Mouse (Mus musculus) embryo, embryonic 10.5 days (tissue): ENCODE measurements around the gene Rsph1.

ENCODE experiments used
- DNase-seq: peaks from one replicate; pipeline ENCODE4 v3.0.0-alpha.2; 2015; ENCODE audit warnings: low spot score

Rsph1 gene

DNA sequence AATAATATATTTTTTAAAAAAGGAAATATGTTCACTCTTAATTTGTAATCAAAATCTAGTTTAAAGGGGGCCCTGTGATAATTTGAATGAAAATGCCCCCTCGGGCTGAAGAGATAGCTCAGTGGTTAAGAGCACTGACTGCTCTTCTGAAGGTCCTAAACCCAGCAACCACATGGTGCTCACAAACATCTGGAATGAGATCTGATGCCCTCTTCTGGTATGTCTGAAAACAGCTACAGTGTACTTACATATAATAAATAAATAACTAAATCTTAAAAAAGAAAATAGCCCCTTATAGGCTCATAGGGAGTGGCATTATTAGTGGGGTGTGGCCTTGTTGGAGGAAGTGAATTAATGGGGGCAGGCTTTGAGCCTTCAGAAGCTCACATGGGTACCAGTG lies 20.0 kb downstream of the Rsph1 start:
- DNase-seq = no peak

DNA sequence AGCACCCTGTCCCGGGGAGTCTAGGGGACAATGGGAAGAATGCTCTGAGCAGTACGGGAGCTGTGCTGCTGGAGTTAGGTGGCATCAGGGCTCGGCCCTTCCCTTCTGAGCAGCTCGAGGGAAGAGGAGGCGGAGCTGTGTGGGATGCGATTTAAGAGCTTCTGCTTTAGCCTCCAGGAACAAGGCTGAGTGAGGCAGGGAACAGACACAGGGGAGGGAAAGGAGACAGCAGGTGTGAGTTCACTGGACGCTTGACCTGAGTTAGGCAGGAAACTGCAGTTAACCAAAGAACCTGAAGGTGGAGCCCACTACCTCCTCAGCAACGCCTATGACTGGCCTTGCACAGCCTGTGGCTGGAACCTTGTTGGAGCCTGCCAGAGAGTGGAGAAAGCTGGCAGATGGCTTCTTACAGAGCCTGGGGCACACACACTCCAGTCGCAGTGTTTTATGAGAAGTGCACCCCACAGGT lies 22.7 kb downstream of the Rsph1 start:
- DNase-seq = peak; percentile 87

DNA sequence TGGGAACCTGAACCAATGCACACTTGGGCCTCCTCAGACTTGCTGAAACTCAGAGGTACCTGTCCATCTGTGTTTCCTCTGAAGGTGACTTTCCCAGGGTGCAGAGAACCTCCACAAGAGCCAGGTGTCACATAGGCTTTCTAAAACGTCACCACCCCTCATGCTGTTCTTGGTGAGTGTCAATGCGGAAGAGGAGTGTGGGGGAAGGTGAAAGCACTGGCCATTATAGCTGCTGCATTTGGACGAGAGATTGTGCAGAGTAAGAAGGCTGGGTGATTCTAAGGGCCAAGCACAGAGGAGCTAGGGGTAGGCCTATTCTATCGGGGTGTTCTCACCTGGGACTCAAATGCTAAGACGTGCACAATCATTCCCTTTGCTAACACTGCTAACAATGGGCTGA lies 23.2 kb downstream of the Rsph1 start:
- DNase-seq = no peak

DNA sequence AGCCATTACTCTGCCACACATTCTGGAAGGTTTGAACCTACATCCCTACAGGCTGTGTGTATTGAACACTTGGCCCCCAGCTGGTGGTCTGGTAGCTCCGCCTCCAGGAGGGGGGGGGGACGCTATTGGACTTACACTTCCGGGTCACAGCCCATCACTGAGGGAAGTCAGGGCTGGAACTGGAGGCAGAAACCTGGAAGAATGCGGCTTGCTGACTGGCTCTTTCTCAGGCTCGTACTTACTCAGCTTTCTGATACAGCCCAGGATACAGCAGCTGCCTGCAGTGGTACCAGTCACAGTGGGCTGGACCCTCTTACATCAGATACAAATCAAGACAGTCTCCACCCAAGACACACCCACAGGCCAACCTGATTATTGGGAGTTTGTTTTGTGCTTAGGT lies 30.0 kb downstream of the Rsph1 start:
- no peak for DNase-seq

DNA sequence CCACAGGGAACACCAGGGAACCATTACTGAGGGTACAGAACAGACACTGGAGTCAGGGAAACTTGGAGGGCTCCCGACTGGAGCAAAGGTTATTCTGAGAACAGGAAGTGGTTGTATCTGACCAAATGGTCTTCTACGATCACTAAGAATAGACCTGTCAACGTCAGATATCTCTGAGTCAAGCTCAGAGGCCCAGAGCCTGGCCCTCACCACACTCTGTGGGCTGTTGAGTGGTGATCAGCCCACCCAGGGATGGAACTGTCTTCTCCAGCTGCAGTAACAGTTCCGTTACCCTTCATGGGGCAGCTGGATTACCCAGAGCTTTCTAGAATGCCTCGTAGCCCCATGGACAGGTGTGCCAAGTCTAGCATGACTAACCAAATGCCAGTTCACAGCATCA lies 31.9 kb downstream of the Rsph1 start:
- DNase-seq = no peak

DNA sequence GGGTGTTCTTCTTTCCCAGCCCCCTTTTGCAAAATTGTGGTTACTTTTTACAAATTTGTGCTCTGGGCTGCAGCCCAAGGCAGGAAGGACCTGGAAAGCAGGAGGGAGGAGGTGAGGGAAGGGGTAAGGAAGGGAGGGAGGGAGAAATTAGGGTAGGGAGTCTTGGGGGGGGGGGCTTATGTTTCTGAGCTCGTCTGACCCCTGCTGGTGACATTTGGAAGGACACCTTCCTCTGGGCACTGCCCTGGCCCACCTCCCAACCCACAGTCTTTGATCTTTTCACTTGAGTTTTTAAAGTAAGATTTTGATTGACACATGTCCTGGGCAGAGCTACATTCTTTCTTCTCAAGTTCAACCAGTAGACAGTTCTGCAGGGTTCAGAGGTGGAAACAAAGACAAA lies 34.4 kb downstream of the Rsph1 start:
- no peak for DNase-seq

DNA sequence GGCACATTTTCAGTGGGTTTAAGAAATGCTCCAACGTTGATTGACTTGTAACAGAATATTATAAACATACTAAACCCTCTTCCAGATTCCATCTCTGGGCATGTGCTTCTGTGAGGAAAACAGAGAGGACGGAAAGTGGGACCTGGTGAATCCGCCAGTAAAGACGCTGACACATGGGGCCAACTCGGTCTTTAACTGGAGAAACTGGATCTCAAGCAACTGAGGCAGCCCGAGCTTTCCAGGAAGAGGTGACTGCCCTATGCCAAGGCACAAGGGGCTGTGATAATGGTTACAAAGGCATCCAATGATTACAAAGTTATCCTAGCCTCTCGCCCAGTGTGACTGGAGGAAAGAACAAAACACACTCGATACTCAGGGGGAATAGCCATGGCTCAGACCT lies 36.0 kb downstream of the Rsph1 start:
- no peak for DNase-seq

DNA sequence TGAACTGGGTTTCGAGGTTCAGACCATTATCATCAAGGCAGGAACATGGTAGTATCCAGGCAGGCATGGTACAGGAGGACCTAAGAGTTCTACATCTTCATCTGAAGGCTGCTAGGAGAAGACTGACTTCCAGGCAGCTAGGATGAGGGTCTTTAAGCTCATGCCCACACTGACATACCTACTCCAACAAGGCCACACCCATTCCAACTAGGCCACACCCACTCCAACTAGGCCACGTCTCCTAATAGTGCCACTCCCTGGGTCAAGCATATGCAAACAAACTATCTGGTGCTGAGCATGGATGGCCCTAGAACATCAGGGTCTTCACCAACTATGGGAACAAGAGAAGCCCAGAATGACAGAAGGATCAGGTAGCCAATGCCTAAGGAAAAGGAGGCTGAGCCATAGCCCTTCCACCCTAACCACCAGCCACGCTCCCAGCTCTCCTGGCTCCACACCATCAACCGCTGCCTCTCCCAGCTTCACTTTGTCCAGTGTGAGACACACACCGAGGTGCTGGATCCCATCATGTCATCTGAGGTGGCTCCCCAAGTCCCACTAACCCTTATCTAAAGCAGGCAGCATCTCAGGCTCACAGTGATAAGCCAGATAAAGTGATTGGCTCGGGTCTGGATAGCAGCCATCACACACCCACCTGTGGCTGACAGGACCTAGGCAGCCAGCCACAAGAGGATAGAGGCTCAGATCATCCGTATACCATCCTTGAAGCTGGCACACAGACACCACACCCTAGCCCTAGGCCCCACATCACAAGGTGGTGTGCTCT lies 38.8 kb downstream of the Rsph1 start:
- DNase-seq = no peak

DNA sequence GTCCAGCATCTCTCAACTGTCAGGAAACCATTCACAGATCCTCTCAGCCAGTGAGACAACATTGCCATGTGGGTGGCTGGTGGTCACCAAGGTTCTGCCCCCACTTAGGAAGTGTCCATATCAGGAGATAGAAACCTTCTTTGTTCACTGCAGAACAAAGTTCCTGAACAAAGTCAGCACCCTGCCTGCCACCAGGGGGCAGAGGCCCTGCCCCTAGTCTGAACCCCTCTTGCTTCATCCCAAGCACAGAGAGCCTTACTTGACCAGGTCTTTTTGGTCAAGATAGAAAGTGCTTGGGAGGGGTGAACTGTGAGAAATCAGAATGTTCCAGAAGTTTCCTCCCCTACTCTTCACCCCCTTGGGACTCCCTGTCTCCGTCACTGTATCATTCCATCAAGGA lies 41.3 kb downstream of the Rsph1 start:
- DNase-seq = no peak

DNA sequence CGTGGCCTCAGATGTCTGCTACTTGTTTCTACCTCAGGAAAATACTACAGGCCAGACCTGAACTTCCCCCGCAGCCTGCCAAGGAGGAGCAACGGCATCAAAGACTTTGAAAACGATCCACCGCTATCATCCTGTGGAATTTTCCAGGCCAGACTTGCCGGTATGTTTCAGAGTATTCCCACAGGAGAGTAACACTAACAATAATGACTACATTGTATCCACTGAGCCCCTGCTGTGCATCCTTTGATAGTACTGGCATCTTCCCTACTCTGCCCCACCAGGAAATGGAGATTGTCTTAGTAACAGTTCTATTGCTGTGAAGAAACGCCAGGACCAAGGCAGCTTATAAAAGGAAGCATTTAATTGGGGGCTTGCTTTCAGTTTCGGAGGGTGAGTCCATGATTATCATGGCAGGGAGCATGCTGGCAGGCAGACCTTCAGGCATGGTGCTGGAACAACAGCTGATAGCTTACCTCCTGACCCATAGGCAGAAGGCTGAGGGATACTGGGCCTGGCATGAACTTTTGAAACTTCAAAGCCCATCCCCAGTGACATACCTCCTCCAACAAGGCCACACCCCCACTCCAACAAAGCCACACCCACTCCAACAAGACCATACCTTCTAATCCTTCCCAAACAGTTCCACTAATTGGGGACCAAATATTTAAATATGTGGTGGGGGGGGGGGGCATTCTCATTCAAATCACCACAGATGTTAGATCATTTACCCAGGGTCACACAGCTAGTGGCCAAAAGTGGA lies 44.8 kb downstream of the Rsph1 start:
- DNase-seq = no peak

DNA sequence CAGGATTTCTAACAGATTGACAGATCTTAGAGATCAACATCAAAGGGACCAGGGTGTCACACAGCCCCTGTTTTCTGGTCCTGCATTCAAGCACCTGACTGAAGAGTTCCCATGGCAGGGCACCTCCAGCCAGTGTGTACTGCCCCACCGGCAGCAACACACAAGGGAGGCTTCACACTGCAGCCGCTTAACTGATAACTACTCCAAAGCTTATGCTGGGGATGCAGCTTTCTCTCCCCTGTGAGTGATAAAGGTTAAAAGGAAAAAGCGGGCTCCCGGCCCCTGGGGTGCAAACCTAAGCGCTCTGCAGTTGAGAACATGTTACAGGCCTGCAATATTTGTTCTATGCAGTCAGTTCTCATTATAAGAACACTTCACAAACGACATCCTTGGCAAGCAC lies 45.4 kb downstream of the Rsph1 start:
- DNase-seq = no peak

DNA sequence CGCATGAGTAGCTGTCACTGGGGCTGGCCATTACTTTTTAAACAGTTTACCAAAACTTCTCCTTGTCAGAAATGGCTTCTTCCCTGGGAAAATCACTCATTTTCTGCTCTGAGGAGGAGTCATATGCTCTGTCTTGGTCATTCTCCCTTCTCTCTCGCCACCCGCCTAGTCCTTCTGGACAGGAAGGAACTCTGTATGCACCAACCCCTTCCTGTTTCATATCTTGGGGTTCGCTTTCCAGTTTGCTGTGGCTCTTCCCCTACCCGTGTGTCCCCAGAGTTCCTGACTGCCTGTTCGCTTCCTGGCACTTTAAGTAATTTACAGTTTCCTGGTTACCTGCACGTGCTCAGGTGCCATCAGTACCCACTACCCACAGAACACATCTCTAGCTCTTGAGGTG lies 50.3 kb downstream of the Rsph1 start:
- no peak for DNase-seq

DNA sequence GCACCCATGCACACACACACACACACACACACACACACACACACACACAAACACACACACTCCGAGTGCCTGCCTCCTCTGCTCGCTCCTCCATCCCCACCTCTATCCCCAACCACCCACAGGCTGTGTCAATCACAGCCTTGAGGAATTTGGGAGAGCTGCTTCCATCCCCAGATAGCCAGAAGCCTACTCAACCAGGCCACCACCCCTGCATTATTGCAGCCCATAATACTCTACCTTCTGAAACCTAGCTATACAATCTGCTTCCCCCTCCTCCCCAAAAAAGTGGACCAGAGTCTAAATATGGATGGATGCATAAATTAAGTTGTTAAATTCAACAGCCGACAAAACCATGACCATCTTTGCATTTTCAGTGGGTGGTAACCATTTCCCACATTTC lies 50.8 kb downstream of the Rsph1 start:
- DNase-seq = no peak

DNA sequence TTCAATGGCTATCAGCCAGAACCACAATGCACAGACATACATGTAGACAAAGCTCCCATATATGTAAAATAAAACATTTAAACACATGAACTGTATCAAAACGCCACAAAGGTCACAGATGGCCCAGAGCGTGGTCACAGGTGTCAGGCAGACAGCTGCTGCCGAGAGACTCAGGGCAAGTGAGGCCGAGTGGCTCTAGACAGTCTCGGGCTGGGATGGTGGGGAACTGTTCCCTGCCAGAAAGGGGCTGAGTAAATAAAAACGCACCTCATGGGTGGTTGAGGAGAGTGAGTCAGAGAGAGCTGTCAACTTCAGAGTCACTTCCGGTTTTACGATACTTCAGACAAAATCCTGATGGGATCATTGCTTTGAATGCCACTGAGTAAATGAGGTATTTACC lies 52.6 kb downstream of the Rsph1 start:
- DNase-seq = no peak

DNA sequence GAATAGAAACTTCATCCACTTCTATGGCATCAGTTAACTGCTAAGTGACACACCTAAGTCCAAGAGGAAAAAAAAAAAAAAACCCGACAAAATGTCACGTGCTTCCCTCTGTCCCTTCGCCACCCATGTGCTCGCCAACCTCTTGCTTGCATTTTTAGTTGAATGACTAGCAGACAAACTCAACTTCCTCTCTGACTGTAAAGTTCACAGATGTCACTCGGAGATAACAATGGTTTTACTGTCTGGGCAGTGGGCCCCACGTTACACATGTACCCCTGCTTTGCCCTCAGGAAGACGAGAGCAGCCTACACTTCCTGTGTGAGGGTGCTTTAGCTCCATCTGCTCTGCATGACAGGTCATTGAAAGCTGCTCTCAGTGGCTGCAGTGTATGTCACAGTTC lies 53.3 kb downstream of the Rsph1 start:
- peak; percentile 13 for DNase-seq

DNA sequence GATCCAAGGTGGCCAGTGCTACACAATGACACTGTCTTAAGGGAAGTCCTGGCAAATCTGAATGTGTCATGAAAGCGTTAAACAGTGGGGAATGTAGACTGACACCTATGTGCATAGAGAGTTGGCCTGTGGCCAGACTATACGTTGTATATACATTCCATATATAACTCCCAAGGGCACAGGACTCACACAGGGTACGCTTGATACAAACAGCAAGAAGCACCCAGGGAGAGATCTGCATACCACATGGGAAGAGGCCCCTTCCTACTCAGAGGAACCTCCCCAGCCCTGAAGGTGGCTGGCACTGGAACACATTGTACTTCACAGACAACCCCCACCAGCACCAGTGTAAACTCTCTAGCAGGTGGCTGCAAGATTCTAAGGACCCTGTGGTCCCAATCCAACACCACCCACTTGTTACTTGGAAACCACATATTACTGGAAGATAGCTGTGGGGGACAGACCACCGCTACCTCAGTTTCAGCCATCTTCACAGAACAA lies 54.3 kb downstream of the Rsph1 start:
- DNase-seq = no peak

DNA sequence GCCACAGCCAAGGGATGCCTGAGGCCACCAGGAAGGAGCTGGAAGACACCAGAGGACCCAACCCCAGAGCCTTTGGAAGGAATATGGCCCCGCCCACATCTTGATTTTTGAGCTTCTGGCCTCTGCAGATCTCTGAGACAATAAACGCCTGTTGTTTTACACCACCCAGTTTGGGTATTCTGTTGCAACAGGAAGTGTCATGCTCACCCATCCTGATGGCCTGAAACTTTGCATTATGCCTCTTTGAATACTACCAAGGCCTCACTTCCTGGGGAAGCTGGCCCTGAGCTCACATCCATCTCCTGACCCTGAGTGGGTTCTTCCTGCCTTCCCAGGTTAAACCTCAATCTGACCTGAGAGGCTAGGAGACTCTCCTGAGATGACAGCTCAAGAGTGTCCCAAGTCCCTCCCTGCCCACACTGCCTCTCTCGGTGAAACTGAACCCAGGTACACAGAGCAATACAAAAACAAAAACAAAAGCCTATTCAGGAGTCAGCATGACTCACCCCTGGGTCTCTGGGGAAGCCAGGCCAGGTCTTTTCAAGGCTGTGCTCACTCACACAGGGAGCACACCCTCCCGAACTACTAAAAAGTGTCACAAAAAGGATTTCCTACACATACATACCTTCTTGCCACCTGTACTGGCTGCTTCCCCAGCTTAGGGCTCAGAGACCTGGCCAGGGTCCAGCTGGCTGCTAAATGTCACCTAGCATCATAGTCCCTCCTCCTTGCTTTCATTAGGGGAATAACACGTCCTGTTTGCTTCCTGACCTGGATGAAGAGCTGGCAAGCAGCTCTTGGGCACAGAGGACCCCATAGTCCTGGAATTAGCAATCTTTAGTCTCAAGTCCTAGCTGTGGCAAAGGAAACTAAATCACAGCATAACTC lies 60.9 kb downstream of the Rsph1 start:
- no peak for DNase-seq

DNA sequence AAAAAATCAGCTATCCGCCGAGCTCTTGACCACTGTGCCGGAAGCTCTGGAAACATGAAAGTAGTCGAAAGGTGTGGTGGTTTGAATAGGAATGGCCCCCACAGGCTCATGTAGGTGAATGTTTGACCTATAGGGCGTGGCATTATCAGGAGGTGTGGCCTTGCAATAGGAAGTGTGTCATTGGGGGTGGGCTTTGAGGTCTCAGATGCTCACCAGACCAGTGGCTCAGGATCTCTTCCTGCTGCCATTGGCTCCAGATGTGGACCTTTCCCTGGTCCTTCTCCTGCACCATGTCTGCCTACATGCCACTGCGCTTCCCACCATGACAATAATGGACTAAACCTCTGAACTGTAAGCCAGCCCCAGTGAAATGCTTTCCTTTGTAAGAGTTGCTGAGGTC lies 65.3 kb downstream of the Rsph1 start:
- no peak for DNase-seq

DNA sequence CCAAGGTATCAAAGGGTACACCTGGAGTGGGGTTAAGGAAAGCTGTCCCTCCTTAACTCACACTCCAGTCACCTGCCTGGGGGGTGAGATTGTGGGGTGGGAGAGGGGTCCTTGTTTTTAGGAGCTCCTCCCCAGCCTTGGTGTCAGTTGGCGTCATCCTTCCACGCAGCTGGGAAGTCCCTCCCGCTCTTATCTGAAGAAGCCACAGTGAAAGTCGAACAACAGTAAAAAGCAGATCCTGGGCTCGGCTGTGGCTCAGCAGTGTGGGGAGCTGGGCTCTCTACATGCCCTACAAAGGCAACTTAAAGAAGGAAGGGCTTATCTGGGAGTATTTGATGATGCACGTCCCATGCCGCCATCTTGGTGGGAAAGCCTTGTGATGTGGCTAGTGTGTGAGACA lies 66.9 kb downstream of the Rsph1 start:
- DNase-seq = no peak

DNA sequence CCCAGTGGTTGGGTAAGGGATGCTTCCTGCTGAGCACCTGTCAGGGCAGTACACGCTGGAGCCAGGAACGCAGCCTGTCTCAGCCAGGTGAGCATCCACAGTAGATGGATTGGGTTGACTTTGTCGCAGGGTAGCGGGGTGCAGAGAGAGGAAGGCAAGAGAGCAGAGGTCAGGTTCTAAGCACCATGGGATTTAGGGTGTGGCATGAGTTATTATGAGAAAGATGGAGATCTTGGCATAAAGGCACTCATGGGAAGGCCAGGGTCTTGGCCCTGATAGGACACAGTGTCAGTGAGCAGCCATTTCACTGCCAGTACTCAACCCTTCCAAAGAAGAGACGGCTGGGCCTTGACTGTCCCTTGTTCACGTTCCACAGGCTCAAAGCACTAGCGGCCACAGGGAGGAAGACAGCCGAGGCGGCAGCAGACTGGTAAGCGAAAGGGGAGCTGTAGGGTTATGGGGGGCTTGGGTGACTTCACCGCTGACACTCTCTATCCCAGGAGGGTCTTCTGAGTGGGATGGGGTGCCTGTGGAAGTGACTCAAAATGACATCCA lies 67.7 kb downstream of the Rsph1 start:
- DNase-seq = no peak

DNA sequence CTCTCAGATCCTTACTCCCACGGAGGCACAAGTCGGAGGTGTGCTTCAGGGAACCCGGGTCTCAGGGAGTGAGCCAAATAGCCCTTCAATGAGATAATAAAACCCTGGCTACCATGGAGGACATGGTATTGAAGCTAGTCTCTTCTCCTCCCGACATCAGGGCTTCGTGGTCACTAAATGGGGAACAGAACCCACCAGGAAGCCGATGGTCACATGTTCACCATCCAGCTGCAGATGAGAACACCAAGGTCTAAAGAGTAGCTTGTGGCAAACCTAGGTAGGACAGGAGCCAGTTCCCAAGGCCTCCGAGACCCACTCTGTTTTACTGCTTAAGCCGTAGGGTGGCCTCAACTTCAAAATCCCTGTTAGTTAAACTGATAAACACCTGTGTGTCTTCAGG lies 68.5 kb downstream of the Rsph1 start:
- no peak for DNase-seq

DNA sequence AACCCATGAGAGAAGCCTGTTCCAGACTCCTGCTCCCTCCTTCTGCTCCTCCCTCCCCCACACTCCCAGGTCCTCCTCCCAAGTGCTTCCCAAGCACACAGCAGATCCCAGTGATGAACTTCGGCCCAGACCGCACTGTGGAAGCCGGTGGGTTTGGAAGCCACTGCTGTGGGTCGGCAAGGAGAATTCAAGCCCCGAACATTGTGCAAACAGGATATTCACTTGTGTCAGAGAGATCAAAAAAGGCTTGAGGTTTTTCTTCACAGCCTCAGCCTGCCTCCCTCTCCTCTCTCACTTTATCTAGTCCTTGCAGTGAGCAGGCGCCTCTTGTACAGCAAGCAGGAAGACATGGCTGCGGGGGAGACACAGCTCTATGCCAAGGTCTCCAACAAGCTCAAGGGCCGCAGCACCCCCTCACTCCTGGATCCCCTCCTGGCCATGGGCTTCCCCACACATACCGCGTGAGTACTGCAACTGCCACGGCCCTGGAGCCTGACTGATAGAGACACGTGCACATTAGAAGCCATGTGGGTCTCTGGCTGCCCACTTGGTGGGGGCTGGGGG lies 69.3 kb downstream of the Rsph1 start, which contains the start of gene Ubash3a:
Gene Ubash3a (plus strand): TSS at position 103 of the 564 bp plus-strand sequence.
- DNase-seq = no peak
